Mouse (Mus musculus): Measurements from ENCODE around the gene Dll3.
"Not testable (repeated sequence)": the region's sequence is repeated elsewhere in the genome, so short reads cannot be mapped to it uniquely, and the experiment has no call there.

Dll3 gene

GRCm38 (mm10) chr7:28243943-28244342, 58.1 kb downstream of the Dll3 start:
- DNase-seq: not testable (repeated sequence)
